Mouse (Mus musculus): ENCODE measurements at regions not wholly inside any gene's neighbourhood (a gene's known extent, or its start where the extent isn't known, plus 50 kb on each side); places are given as distances from the start of the nearest gene placed in this dataset.

- TF ChIP-seq CTCF (IDR thresholded peaks at IDR 0.05; ENCODE audit: extremely low read depth, insufficient read depth, insufficient read length, insufficient replicate concordance) (no peak), POLR2A (IDR thresholded peaks at IDR 0.05; ENCODE audit: low read depth, low read length) (no peak)
These were observed 84.9 kb upstream of the Map4k3 start for GRCm38 (mm10) chr17:80813194-80813593.
